Comparison of ENCODE assay signal across 15 mouse cellular contexts in genomic region chr2:125577670-125578069, GRCm38 (mm10).
"Had no signal": no experiment of that assay in that cellular context is flagged by ENCODE, and none has a peak within 500 bp of the region (broad histone marks: within the 10 kb centered on the region; RNA-seq: fewer than 3 reads in every experiment).

No protein-coding gene starts in this region.

- H3K27me3 ChIP-seq: liver, embryonic 15.5 days; megakaryocyte, embryonic 14.5 days; midbrain, embryonic 15.5 days; neural tube, embryonic 13.5 days had no signal

- H3K9me3 ChIP-seq: limb, embryonic 10.5 days; liver, embryonic 15.5 days; megakaryocyte, embryonic 14.5 days; midbrain, embryonic 15.5 days; neural tube, embryonic 13.5 days had no signal

- H3K9ac ChIP-seq: liver, embryonic 15.5 days; midbrain, embryonic 15.5 days; neural tube, embryonic 13.5 days had no signal

- H3K4me2 ChIP-seq: liver, embryonic 11.5 days; liver, embryonic 15.5 days; midbrain, embryonic 11.5 days; midbrain, embryonic 15.5 days; neural tube, embryonic 13.5 days had no signal

- H3K4me1 ChIP-seq: limb, embryonic 10.5 days; liver, embryonic 15.5 days; megakaryocyte, embryonic 14.5 days; midbrain, embryonic 15.5 days; neural tube, embryonic 13.5 days had no signal

- ATAC-seq: midbrain, embryonic 15.5 days had no signal

- H3K4me3 ChIP-seq: left cerebral cortex, adult 2 months; limb, embryonic 10.5 days; liver, embryonic 15.5 days; megakaryocyte, embryonic 14.5 days; midbrain, embryonic 15.5 days; neural tube, embryonic 13.5 days had no signal

- H3K27ac ChIP-seq: left cerebral cortex, adult 2 months; limb, embryonic 10.5 days; liver, embryonic 15.5 days; macrophage; midbrain, embryonic 15.5 days; neural tube, embryonic 13.5 days had no signal

- DNase-seq: kidney, postnatal 25 days; lung, adult 2 months; lung, postnatal 10 days; retina, postnatal 1 day; right cerebral cortex, postnatal 14 days; thymus, postnatal 36 days had no signal
